Mouse (Mus musculus) MEL (cell line): Measurements from ENCODE around the gene S100pbp. TPM values are rescaled to one million over a fixed set of nuclear protein-coding genes. Genes with fewer than 3 reads are reported as not detected.

Experiments used
- DNase-seq: peaks from one replicate; pipeline ENCODE4 v3.0.0; 2011; ENCODE audit warnings: low read depth, low spot score
- H3K27ac ChIP-seq: 2 replicates; pipeline ENCODE4 v1.5.1; 2012; ENCODE audit warnings: low read depth, mild to moderate bottlenecking, control low read depth, low read length, moderate library complexity; ENCODE audit not compliant: control insufficient read depth
- H3K27me3 ChIP-seq, 2 experiments: fragments of 150-350 bp in 1 of 2; sonication (generic) in 1 of 2; 2 replicates each; pipeline ENCODE4 v1.6.1; 2012; ENCODE audit warnings: low read length in 2 of 2, mild to moderate bottlenecking in 2 of 2, improper control_type of control experiment in 1 of 2, moderate library complexity in 1 of 2; ENCODE audit not compliant: insufficient read depth in 2 of 2, control insufficient read depth in 1 of 2
- H3K36me3 ChIP-seq, 2 experiments: 2 replicates each; pipeline ENCODE4 v1.6.1; 2012 to 2014; ENCODE audit warnings: low read length in 2 of 2, improper control_type of control experiment in 1 of 2, inconsistent platforms in 1 of 2, mild to moderate bottlenecking in 1 of 2; ENCODE audit not compliant: insufficient read depth in 2 of 2, control insufficient read depth in 1 of 2
- H3K4me1 ChIP-seq, 2 experiments: fragments of 150-350 bp in 1 of 2; sonication (generic) in 1 of 2; 2 replicates each; pipeline ENCODE4 v1.6.1; 2012; ENCODE audit warnings: low read length in 2 of 2, improper control_type of control experiment in 1 of 2, mild to moderate bottlenecking in 1 of 2; ENCODE audit not compliant: insufficient read depth in 2 of 2, control insufficient read depth in 1 of 2
- H3K4me3 ChIP-seq, 2 experiments: fragments of 150-350 bp in 1 of 2; sonication (generic) in 1 of 2; 2 replicates each; pipeline ENCODE4 v1.5.1; 2012; ENCODE audit warnings: low read depth in 2 of 2, low read length in 2 of 2, mild to moderate bottlenecking in 2 of 2, moderate library complexity in 2 of 2, control low read depth in 1 of 2, improper control_type of control experiment in 1 of 2; ENCODE audit not compliant: control insufficient read depth in 1 of 2, insufficient read depth in 1 of 2
- H3K79me2 ChIP-seq: 2 replicates; pipeline ENCODE4 v1.6.1; 2012; ENCODE audit warnings: mild to moderate bottlenecking, low read length, moderate library complexity; ENCODE audit not compliant: control insufficient read depth, poor library complexity, insufficient read depth
- H3K9ac ChIP-seq: 2 replicates; pipeline ENCODE4 v1.6.1; 2012; ENCODE audit warnings: low read depth, mild to moderate bottlenecking, control low read depth, low read length, moderate library complexity; ENCODE audit not compliant: control insufficient read depth, poor library complexity, severe bottlenecking
- H3K9me3 ChIP-seq: fragments of 150-350 bp; sonication (generic); replicated peaks from 2 replicates; pipeline ENCODE4 v1.6.1; 2012; ENCODE audit warnings: mild to moderate bottlenecking, low read length, improper control_type of control experiment, moderate library complexity; ENCODE audit not compliant: insufficient read depth
- CHD2 ChIP-seq: IDR thresholded peaks from 2 replicates; pipeline ENCODE4 v1.6.1; 2011; ENCODE audit warnings: low read length, improper control_type of control experiment
- CTCF ChIP-seq, 3 experiments: IDR thresholded peaks in 2 of 3; conservative IDR thresholded peaks in 1 of 3; 2 replicates each; pipeline ENCODE4 v1.5.1; 2011 to 2012; ENCODE audit warnings: low read length in 3 of 3, low read depth in 2 of 3, mild to moderate bottlenecking in 2 of 3, improper control_type of control experiment in 1 of 3, inconsistent platforms in 1 of 3, mixed read lengths in 1 of 3, moderate library complexity in 1 of 3; ENCODE audit not compliant: control insufficient read depth in 1 of 3, insufficient read depth in 1 of 3, poor library complexity in 1 of 3, severe bottlenecking in 1 of 3
- E2F4 ChIP-seq: IDR thresholded peaks from 2 replicates; pipeline ENCODE4 v1.6.1; 2011; ENCODE audit warnings: low read depth, low read length, improper control_type of control experiment, borderline replicate concordance
- KAT2A ChIP-seq: conservative IDR thresholded peaks from 2 replicates; pipeline ENCODE4 v1.6.1; 2012; ENCODE audit warnings: low read depth, low read length, improper control_type of control experiment, inconsistent platforms
- MAZ ChIP-seq: IDR thresholded peaks from 2 replicates; pipeline ENCODE4 v1.6.1; 2012; ENCODE audit warnings: low read depth, mild to moderate bottlenecking, inconsistent platforms, low read length, improper control_type of control experiment
- MXI1 ChIP-seq: IDR thresholded peaks from 2 replicates; pipeline ENCODE4 v1.6.1; 2011; ENCODE audit warnings: mild to moderate bottlenecking, low read depth, low read length, improper control_type of control experiment
- NELFE ChIP-seq: IDR thresholded peaks from 2 replicates; pipeline ENCODE4 v1.6.1; 2011; ENCODE audit warnings: low read depth, low read length, improper control_type of control experiment
- NRF1 ChIP-seq: IDR thresholded peaks from 2 replicates; pipeline ENCODE4 v1.6.1; 2014; ENCODE audit warnings: low read depth, mild to moderate bottlenecking, inconsistent platforms, low read length, improper control_type of control experiment, moderate library complexity; ENCODE audit not compliant: poor library complexity, insufficient read depth, severe bottlenecking
- RAD21 ChIP-seq: IDR thresholded peaks from 2 replicates; pipeline ENCODE4 v1.6.1; 2011; ENCODE audit warnings: mild to moderate bottlenecking, low read depth, low read length, improper control_type of control experiment
- RCOR1 ChIP-seq: IDR thresholded peaks from 2 replicates; pipeline ENCODE4 v1.6.1; 2012; ENCODE audit warnings: low read depth, mild to moderate bottlenecking, inconsistent platforms, low read length, improper control_type of control experiment
- SIN3A ChIP-seq: IDR thresholded peaks from 2 replicates; pipeline ENCODE4 v1.6.1; 2012; ENCODE audit warnings: low read length, improper control_type of control experiment, inconsistent platforms
- SMC3 ChIP-seq: IDR thresholded peaks from 2 replicates; pipeline ENCODE4 v1.6.1; 2011; ENCODE audit warnings: low read depth, low read length, improper control_type of control experiment
- ZC3H11A ChIP-seq: IDR thresholded peaks from 2 replicates; pipeline ENCODE4 v1.6.1; 2012; ENCODE audit warnings: low read depth, mild to moderate bottlenecking, inconsistent platforms, low read length, improper control_type of control experiment
- ZKSCAN1 ChIP-seq: IDR thresholded peaks from 2 replicates; pipeline ENCODE4 v1.6.1; 2012; ENCODE audit warnings: low read depth, mild to moderate bottlenecking, inconsistent platforms, low read length, improper control_type of control experiment, moderate library complexity
- polyA plus RNA-seq, 2 experiments: library from polyadenylated mRNA; stranded (reverse) in 1 of 2; unstranded in 1 of 2; fragments of >175 nt in 1 of 2; fragments of >200 nt in 1 of 2; gene quantifications; 2 replicates each; pipeline versions ENCODE4 v1.2.1 to v1.2.4; 2012; ENCODE audit warnings: low replicate concordance in 2 of 2, low read depth in 1 of 2; ENCODE audit not compliant: insufficient read length in 2 of 2, insufficient read depth in 1 of 2, missing spikeins in 1 of 2
- total RNA-seq: library from RNA; depleted of rRNA; stranded (reverse); fragments of 300-350 nt; gene quantifications from 2 replicates; pipeline ENCODE4 v1.2.3, GENCODE M21; 2012

S100pbp gene
- total and polyA plus RNA-seq, 3 experiments, result 11.6 to 28.3 TPM; not detected in 1

- Histone ChIP-seq H3K36me3 (peaks cover 0 to 3% of the 10 kb centered on the region in 2 experiments; a peak in 1 of 4 replicates), H3K27ac (no peak overlapping the region), H3K79me2 (no peaks in the 10 kb centered on the region), H3K4me3 (no peak overlapping the region), H3K27me3 (0 out of 4 replicates have a peak, but pooled peaks cover 0 to 1% of the 10 kb centered on the region in 2 experiments), H3K9me3 (no peaks in the 10 kb centered on the region), H3K4me1 (peaks cover 0 to 6% of the 10 kb centered on the region in 2 experiments; a peak in 2 of 4 replicates), H3K9ac (no peak overlapping the region)
- DNase-seq, result peak; percentile 67
- TF ChIP-seq ZC3H11A, result peak; percentile 22; the same call in 1 of the 2 replicates
- no peak for TF ChIP-seq CHD2
- no peak for TF ChIP-seq NELFE
- TF ChIP-seq MXI1, result peak; percentile 64
- TF ChIP-seq MAZ, result peak; percentile 59; the same call in 1 of the 2 replicates
- peak; percentile 43 for TF ChIP-seq SMC3
- TF ChIP-seq CTCF (IDR thresholded peaks at IDR 0.05 in 2 of 3, conservative IDR thresholded peaks at IDR 0.05 in 1 of 3; ENCODE audit: control insufficient read depth in 1 of 3, insufficient read depth in 1 of 3, low read depth in 2 of 3, low read length in 3 of 3, poor library complexity in 1 of 3, severe bottlenecking in 1 of 3), result peak in 2 of 3 experiments; percentile 50 to 57; a peak in 4 of 6 replicates
- TF ChIP-seq RCOR1, result no peak
- TF ChIP-seq E2F4, result no peak
- TF ChIP-seq RAD21, result peak; percentile 10
- no peak for TF ChIP-seq NRF1
- TF ChIP-seq SIN3A, result peak; percentile 71
- TF ChIP-seq, all 39 proteins: peak for 7
Observed at GRCm38 (mm10) chr4:129120520-129121445, 68.7 kb downstream of the S100pbp start.

GRCm38 (mm10) chr4:129119708-129120107, 69.8 kb downstream of the S100pbp start:
- Histone ChIP-seq H3K27ac (no peak overlapping the region), H3K4me3 (no peak overlapping the region), H3K36me3 (no peaks in the 10 kb centered on the region), H3K79me2 (no peaks in the 10 kb centered on the region), H3K9ac (no peak overlapping the region), H3K4me1 (no peaks in the 10 kb centered on the region; a peak in 1 of 4 replicates)
- no peak for DNase-seq
- no peak for TF ChIP-seq ZKSCAN1
- TF ChIP-seq RAD21, result no peak
- no peak for TF ChIP-seq NRF1
- TF ChIP-seq KAT2A, result no peak
- TF ChIP-seq, all 39 proteins: peak for 0
- Histone ChIP-seq H3K9me3 (no peaks in the 10 kb centered on the region), H3K27me3 (0 out of 4 replicates have a peak, but pooled peaks cover 0 to 1% of the 10 kb centered on the region in 2 experiments)
